Mouse (Mus musculus): ENCODE data around the gene Atp6v1g1.

The Atp6v1g1 gene

GRCm38 (mm10) chr4:63586240-63586639 is 41.7 kb downstream of the Atp6v1g1 start:
- no peak for DNase-seq

GRCm38 (mm10) chr4:63589987-63590386 is 45.4 kb downstream of the Atp6v1g1 start:
- DNase-seq, result no peak

GRCm38 (mm10) chr4:63590538-63590937 is 46.0 kb downstream of the Atp6v1g1 start:
- DNase-seq, result no peak

GRCm38 (mm10) chr4:63594459-63595110 is 50.0 kb downstream of the Atp6v1g1 start:
- no peak for DNase-seq

GRCm38 (mm10) chr4:63595259-63595658 is 50.7 kb downstream of the Atp6v1g1 start:
- DNase-seq, result no peak

- DNase-seq, result no peak
Observed at GRCm38 (mm10) chr4:63596010-63596409, 51.4 kb downstream of the Atp6v1g1 start.
